Mouse (Mus musculus) neural tube, embryonic 13.5 days (tissue): ENCODE results near the gene Fam8a1. TPM values are rescaled to one million over a fixed set of nuclear protein-coding genes. Genes with fewer than 3 reads are reported as not detected.
A peak's percentile ranks its signal among the peaks of the same experiment; 100 is the strongest.

Source experiments
- ATAC-seq: fragments of 200-750 bp; cut with Nextera tagmentation; 2 replicates; pipeline ENCODE4 v1.8.0; 2017; ENCODE audit warnings: low read depth, mild to moderate bottlenecking, moderate TSS enrichment, moderate library complexity
- H3K27ac ChIP-seq: fragments of 300-500 bp; sonication (generic); replicated peaks from 2 replicates; pipeline ENCODE4 v1.5.1; 2015; ENCODE audit warnings: moderate library complexity, mild to moderate bottlenecking, inconsistent platforms
- H3K27me3 ChIP-seq: fragments of 300-500 bp; sonication (generic); 2 replicates; pipeline ENCODE4 v1.6.1; 2015; ENCODE audit warnings: mild to moderate bottlenecking, inconsistent platforms
- H3K36me3 ChIP-seq: fragments of 300-500 bp; sonication (generic); 2 replicates; pipeline ENCODE4 v1.6.1; 2015; ENCODE audit warnings: mild to moderate bottlenecking, inconsistent platforms
- H3K4me1 ChIP-seq: fragments of 300-500 bp; sonication (generic); replicated peaks from 2 replicates; pipeline ENCODE4 v1.6.1; 2015; ENCODE audit warnings: inconsistent platforms
- H3K4me2 ChIP-seq: fragments of 300-500 bp; sonication (generic); 2 replicates; pipeline ENCODE4 v1.6.1; 2015; ENCODE audit warnings: inconsistent platforms, mild to moderate bottlenecking, moderate library complexity
- H3K4me3 ChIP-seq: fragments of 300-500 bp; sonication (generic); 2 replicates; pipeline ENCODE4 v1.5.1; 2015; ENCODE audit warnings: mild to moderate bottlenecking, inconsistent platforms
- H3K9ac ChIP-seq: fragments of 300-500 bp; sonication (generic); 2 replicates; pipeline ENCODE4 v1.6.1; 2015; ENCODE audit warnings: moderate library complexity, mild to moderate bottlenecking, inconsistent platforms
- H3K9me3 ChIP-seq: fragments of 300-500 bp; sonication (generic); 2 replicates; pipeline ENCODE4 v1.6.1; 2016; ENCODE audit warnings: inconsistent platforms
- WGBS: fragments of 180-500 bp; shearing (Covaris S2); methylation state at CpG from one replicate; pipeline ENCODE4 v1.1.7; 2015; 5-methylcytosine and 5-hydroxymethylcytosine counted together
- polyA plus RNA-seq: library from polyadenylated mRNA; unstranded; fragments of >200 nt; fragmentation: Nextera tagmentation; extraction: Ambion mirVana; gene quantifications from 2 replicates; pipeline ENCODE4 v1.2.1, GENCODE M21; 2015

Gene Fam8a1
- polyA plus RNA-seq, 1 experiment from 2014 or later, result 14.7 TPM

DNA sequence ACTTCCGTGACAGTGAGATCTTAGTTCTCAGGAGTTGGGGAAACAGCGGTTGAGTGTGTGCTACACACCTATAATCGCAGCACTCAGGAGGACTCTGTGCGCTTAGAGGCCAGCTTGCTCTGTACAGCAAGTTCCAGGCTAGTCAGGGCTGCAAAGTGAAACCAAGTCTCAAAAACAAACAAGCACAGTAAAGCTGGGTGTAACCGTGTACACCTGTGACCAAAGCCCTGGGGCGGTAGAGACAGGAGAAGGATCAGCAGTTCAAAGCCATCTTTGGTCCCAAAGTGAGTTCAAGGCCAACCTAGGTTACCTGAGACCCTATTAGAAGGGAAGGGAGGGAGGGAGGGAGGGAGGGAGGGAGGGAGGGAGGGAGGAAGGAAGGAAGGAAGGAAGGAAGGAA, 25.1 kb upstream of the Fam8a1 start:
- no peak for ATAC-seq
- H3K36me3 ChIP-seq, result no peaks in the 10 kb centered on the region
- no peak overlapping the region for H3K4me2 ChIP-seq
- no peaks in the 10 kb centered on the region for H3K4me1 ChIP-seq
- 89% methylated on average over 6 of the region's 6 CpGs for WGBS
- no peak overlapping the region for H3K4me3 ChIP-seq
- no peak overlapping the region for H3K9ac ChIP-seq
- no peaks in the 10 kb centered on the region for H3K27me3 ChIP-seq
- H3K9me3 ChIP-seq, result peaks cover 7% of the 10 kb centered on the region
- no peak overlapping the region for H3K27ac ChIP-seq

DNA sequence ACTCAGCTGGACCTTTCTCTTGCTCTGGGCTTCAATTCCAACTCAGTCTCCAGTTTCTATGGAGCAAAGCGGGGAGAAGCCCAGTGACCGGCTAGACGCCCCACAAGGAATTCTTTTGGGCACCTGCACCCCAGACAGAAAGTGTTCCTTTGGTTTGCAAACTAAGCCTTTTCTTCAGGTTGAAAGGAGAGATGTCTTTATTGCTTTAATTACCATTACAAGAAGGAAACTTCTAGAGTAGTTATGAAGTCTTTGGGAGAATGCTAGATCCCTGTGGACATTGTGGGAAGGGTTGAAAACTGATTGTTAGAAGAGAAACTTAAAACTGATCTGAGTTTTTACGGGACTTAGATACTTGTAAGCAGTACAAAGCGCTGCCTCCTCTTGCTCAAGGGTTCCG, 23.8 kb upstream of the Fam8a1 start:
- no peak overlapping the region for H3K4me2 ChIP-seq
- H3K4me3 ChIP-seq, result no peak overlapping the region
- no peak overlapping the region for H3K27ac ChIP-seq
- H3K36me3 ChIP-seq, result no peaks in the 10 kb centered on the region
- H3K4me1 ChIP-seq, result no peaks in the 10 kb centered on the region
- H3K9ac ChIP-seq, result no peak overlapping the region
- ATAC-seq, result no peak
- peaks cover 7% of the 10 kb centered on the region for H3K9me3 ChIP-seq
- 55% methylated on average over 6 of the region's 6 CpGs for WGBS
- no peaks in the 10 kb centered on the region for H3K27me3 ChIP-seq

GRCm38 (mm10) chr13:46651853-46652252, 17.5 kb upstream of the Fam8a1 start:
- 91% methylated on average over 7 of the region's 7 CpGs for WGBS
- Histone ChIP-seq H3K4me1 (no peaks in the 10 kb centered on the region), H3K4me2 (no peak overlapping the region), H3K9ac (no peak overlapping the region), H3K9me3 (no peaks in the 10 kb centered on the region), H3K27ac (no peak overlapping the region), H3K4me3 (no peak overlapping the region), H3K36me3 (no peaks in the 10 kb centered on the region), H3K27me3 (no peaks in the 10 kb centered on the region)
- no peak for ATAC-seq

DNA sequence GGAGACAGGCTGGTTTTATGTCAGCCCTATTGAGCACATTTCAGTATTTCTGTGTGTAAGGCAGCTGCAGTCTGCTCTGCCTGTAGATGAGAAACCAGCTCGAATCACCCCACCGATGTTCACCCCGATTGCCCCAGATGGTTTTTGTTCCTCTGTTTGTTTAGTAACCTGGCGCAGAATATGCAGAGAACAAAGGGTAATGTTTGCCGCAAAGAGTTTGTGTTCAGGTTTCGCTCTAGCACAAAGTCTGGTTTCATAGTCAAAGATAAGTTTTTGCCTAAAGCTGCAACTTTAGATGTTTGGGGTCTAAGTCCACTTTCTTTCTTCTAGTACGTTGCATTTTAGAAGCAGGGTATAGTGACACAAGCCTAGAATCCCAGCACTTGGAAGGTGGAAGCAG, 16.7 kb upstream of the Fam8a1 start:
- Histone ChIP-seq H3K4me1 (no peaks in the 10 kb centered on the region), H3K9ac (no peak overlapping the region), H3K27me3 (no peaks in the 10 kb centered on the region), H3K36me3 (no peaks in the 10 kb centered on the region), H3K4me2 (no peak overlapping the region), H3K27ac (no peak overlapping the region), H3K9me3 (no peaks in the 10 kb centered on the region), H3K4me3 (no peak overlapping the region)
- no peak for ATAC-seq
- WGBS, result 88% methylated on average over 7 of the region's 7 CpGs

DNA sequence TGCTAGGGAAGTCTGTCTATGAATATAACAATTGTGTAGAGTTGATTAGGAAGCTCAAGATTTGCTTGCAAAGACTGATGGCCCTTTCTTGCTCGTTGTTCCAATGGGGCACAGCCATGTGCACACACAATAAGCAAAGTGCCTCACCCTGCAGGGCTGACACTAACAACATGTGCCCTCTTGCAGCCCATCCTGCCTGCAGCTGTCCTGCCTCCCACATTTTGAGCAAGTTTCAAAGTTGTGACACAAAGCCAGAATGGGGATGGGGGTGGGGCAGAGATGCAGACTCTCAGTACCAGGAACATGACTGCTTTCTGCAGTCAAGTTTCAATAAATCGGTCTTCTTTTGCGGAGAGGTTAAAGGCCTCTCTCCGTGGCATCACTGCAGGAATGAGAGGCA, 15.7 kb upstream of the Fam8a1 start:
- ATAC-seq, result no peak
- 35% methylated on average over 4 of the region's 4 CpGs for WGBS
- Histone ChIP-seq H3K27me3 (no peaks in the 10 kb centered on the region), H3K4me1 (no peaks in the 10 kb centered on the region), H3K27ac (no peak overlapping the region), H3K4me2 (no peak overlapping the region), H3K36me3 (no peaks in the 10 kb centered on the region), H3K4me3 (no peak overlapping the region), H3K9me3 (no peaks in the 10 kb centered on the region), H3K9ac (no peak overlapping the region)

DNA sequence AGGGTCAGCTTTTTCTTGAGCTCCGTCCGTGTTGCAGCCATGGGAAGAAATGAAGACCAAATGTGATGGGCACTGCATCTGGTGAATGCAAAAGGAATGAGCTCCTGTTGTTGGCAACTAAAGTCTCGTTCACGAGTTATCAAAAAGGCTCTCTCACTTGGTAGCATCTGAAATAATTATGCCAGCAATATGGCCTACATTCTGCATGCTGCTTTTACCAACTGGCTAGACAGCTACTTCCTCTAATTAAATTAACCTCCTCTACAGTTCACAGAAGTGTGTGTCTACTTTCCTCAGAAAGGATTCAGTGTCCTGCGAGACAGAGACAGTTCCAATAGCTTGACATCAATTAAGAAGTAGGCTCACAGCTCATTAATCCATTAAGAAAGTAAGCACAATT, 14.8 kb upstream of the Fam8a1 start:
- Histone ChIP-seq H3K4me3 (no peak overlapping the region), H3K4me2 (no peak overlapping the region), H3K9me3 (no peaks in the 10 kb centered on the region), H3K27ac (no peak overlapping the region), H3K9ac (no peak overlapping the region), H3K36me3 (no peaks in the 10 kb centered on the region), H3K4me1 (no peaks in the 10 kb centered on the region), H3K27me3 (no peaks in the 10 kb centered on the region)
- WGBS, result 78% methylated on average over 5 of the region's 5 CpGs
- no peak for ATAC-seq

DNA sequence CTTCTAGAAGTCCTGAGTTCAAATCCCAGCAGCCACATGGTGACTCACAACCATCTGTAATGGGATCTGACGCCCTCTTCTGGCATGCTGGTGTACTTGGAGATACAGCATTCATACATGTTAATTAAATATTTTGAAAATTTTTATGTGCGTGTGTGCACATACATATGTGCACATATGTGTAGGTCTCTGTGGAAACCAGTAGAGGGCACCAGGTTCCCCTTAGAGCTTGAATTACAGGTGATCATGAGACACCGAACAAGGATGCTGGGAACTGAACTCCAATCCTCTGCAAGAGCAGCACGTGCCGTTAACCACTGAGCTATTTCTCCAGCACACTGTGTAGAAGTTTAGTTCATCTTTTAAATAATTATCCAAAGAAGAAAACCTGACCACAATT, 10.1 kb upstream of the Fam8a1 start:
- no peak overlapping the region for H3K9ac ChIP-seq
- no peaks in the 10 kb centered on the region for H3K9me3 ChIP-seq
- H3K36me3 ChIP-seq, result no peaks in the 10 kb centered on the region
- no peak overlapping the region for H3K4me2 ChIP-seq
- H3K4me3 ChIP-seq, result no peak overlapping the region
- WGBS, result 89% methylated on average over 5 of the region's 5 CpGs
- H3K4me1 ChIP-seq, result no peaks in the 10 kb centered on the region
- ATAC-seq, result no peak
- H3K27me3 ChIP-seq, result no peaks in the 10 kb centered on the region
- H3K27ac ChIP-seq, result no peak overlapping the region

GRCm38 (mm10) chr13:46663461-46663964, 5.8 kb upstream of the Fam8a1 start:
- H3K27ac ChIP-seq, result no peak overlapping the region
- WGBS, result 37% methylated on average over 4 of the region's 4 CpGs

GRCm38 (mm10) chr13:46669620-46670271, 424 bp downstream of the Fam8a1 start:
- ATAC-seq, result peak; percentile 81
- H3K9me3 ChIP-seq, result no peaks in the 10 kb centered on the region
- 1% methylated on average over 76 of the region's 96 CpGs for WGBS
- peak overlapping the region; percentile 79 for H3K4me2 ChIP-seq
- H3K4me1 ChIP-seq, result peaks cover 22% of the 10 kb centered on the region
- peaks cover 34% of the 10 kb centered on the region for H3K36me3 ChIP-seq
- H3K4me3 ChIP-seq, result peak overlapping the region; percentile 95
- peak overlapping the region; percentile 94 for H3K9ac ChIP-seq
- 0 out of 2 replicates have a peak, but pooled peaks cover 4% of the 10 kb centered on the region for H3K27me3 ChIP-seq
- peak overlapping the region; percentile 89 for H3K27ac ChIP-seq

More at GRCm38 (mm10) chr13:46663461-46663964, 5.8 kb upstream of the Fam8a1 start:
- Histone ChIP-seq H3K4me1 (peaks cover 2% of the 10 kb centered on the region; the same call in 1 of the 2 replicates), H3K9me3 (no peaks in the 10 kb centered on the region), H3K4me3 (no peak overlapping the region), H3K27me3 (0 out of 2 replicates have a peak, but pooled peaks cover 4% of the 10 kb centered on the region), H3K4me2 (no peak overlapping the region), H3K9ac (no peak overlapping the region), H3K36me3 (no peaks in the 10 kb centered on the region)
- ATAC-seq, result no peak

DNA sequence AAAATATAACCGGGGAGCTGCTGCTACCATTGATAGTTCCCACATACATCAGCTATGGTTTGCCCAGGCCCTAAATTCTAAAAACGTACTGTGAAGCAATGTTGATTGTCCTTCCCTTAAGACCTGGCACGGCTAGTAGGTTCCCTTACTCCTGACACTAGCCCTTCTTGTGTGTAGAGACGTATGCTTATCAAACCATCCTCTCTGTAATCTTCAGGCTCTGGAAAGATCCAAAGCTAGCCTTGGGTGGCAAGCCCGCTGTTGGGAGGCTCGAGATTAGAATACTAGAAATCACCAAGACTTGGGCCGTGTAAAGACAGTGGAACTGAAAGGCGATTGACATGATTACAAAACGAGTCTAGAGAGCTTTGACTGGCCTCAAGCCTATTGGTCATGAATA, 1.2 kb downstream of the Fam8a1 start:
- WGBS, result 71% methylated on average over 9 of the region's 9 CpGs
- no peak overlapping the region for H3K27ac ChIP-seq
- H3K9ac ChIP-seq, result peak overlapping the region; percentile 94
- H3K4me1 ChIP-seq, result peaks cover 22% of the 10 kb centered on the region
- H3K36me3 ChIP-seq, result peaks cover 42% of the 10 kb centered on the region
- peak overlapping the region; percentile 79 for H3K4me2 ChIP-seq
- ATAC-seq, result no peak
- no peaks in the 10 kb centered on the region for H3K9me3 ChIP-seq
- peak overlapping the region; percentile 95 for H3K4me3 ChIP-seq
- 0 out of 2 replicates have a peak, but pooled peaks cover 4% of the 10 kb centered on the region for H3K27me3 ChIP-seq

- H3K27ac ChIP-seq, result no peak overlapping the region
- H3K9ac ChIP-seq, result no peak overlapping the region
- no peak for ATAC-seq
- H3K9me3 ChIP-seq, result no peaks in the 10 kb centered on the region
- peaks cover 62% of the 10 kb centered on the region for H3K36me3 ChIP-seq
- H3K4me3 ChIP-seq, result no peak overlapping the region
- 91% methylated on average over 2 of the region's 2 CpGs for WGBS
- H3K27me3 ChIP-seq, result no peaks in the 10 kb centered on the region
- H3K4me1 ChIP-seq, result peaks cover 16% of the 10 kb centered on the region
- no peak overlapping the region for H3K4me2 ChIP-seq
Observed at GRCm38 (mm10) chr13:46674601-46675000, 5.3 kb downstream of the Fam8a1 start.

GRCm38 (mm10) chr13:46677721-46678120, 8.4 kb downstream of the Fam8a1 start:
- Histone ChIP-seq H3K27ac (no peak overlapping the region), H3K4me3 (no peak overlapping the region), H3K4me2 (no peak overlapping the region), H3K9me3 (no peaks in the 10 kb centered on the region), H3K27me3 (no peaks in the 10 kb centered on the region), H3K4me1 (no peaks in the 10 kb centered on the region), H3K36me3 (peaks cover 65% of the 10 kb centered on the region), H3K9ac (no peak overlapping the region)
- 89% methylated on average over 4 of the region's 4 CpGs for WGBS
- no peak for ATAC-seq

DNA sequence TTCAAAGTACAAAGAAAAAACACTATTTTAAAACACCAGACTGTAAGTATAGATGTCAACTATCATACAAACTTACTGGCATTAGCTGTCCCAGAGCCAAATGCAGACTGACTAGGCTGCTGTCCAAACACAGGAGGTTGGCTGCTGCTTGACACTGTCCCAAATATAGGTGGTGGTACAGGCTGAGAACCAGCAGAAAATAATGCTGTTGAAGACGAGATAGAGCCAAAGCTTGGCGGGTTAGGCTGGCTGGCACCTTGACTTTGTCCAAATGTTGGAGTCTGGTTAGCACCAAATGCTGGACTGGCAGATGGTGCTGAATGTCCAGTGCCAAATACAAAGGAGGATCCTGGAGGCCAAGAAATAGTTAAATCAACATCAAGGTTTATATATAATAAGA, 13.6 kb downstream of the Fam8a1 start:
- no peaks in the 10 kb centered on the region for H3K9me3 ChIP-seq
- no peak overlapping the region for H3K9ac ChIP-seq
- no peaks in the 10 kb centered on the region for H3K4me1 ChIP-seq
- no peak overlapping the region for H3K4me3 ChIP-seq
- 89% methylated on average over 2 of the region's 2 CpGs for WGBS
- H3K36me3 ChIP-seq, result peaks cover 66% of the 10 kb centered on the region
- H3K27ac ChIP-seq, result no peak overlapping the region
- no peak overlapping the region for H3K4me2 ChIP-seq
- ATAC-seq, result no peak
- H3K27me3 ChIP-seq, result no peaks in the 10 kb centered on the region
